Mouse (Mus musculus) hindbrain, embryonic 16.5 days (tissue): ENCODE results near the gene Kpna2. TPM values are rescaled to one million over a fixed set of nuclear protein-coding genes. Genes with fewer than 3 reads are reported as not detected.
A peak's percentile ranks its signal among the peaks of the same experiment; 100 is the strongest.

Source experiments
- ATAC-seq: fragments of 200-750 bp; cut with Nextera tagmentation; 2 replicates; pipeline ENCODE4 v1.8.0; 2017; ENCODE audit warnings: moderate TSS enrichment, moderate library complexity
- H3K27ac ChIP-seq: fragments of 300-500 bp; sonication (generic); 2 replicates; pipeline ENCODE4 v1.5.1; 2014; ENCODE audit warnings: low read depth, mild to moderate bottlenecking, control low read depth, low read length, moderate library complexity
- H3K27me3 ChIP-seq: fragments of 300-500 bp; sonication (generic); replicated peaks from 2 replicates; pipeline ENCODE4 v1.6.1; 2014; ENCODE audit warnings: low read length; ENCODE audit not compliant: control insufficient read depth, insufficient read depth
- H3K36me3 ChIP-seq: fragments of 300-500 bp; sonication (generic); 2 replicates; pipeline ENCODE4 v1.6.1; 2014; ENCODE audit warnings: mild to moderate bottlenecking, low read length, moderate library complexity, mixed read lengths; ENCODE audit not compliant: control insufficient read depth, insufficient read depth
- H3K4me1 ChIP-seq: fragments of 300-500 bp; sonication (generic); 2 replicates; pipeline ENCODE4 v1.6.1; 2014; ENCODE audit warnings: low read depth, low read length; ENCODE audit not compliant: control insufficient read depth, insufficient read depth
- H3K4me2 ChIP-seq: fragments of 300-500 bp; sonication (generic); 2 replicates; pipeline ENCODE4 v1.6.1; 2014; ENCODE audit warnings: mild to moderate bottlenecking, low read length, control low read depth, moderate library complexity
- H3K4me3 ChIP-seq: fragments of 300-500 bp; sonication (generic); 2 replicates; pipeline ENCODE4 v1.5.1; 2014; ENCODE audit warnings: mild to moderate bottlenecking, low read length, control low read depth, moderate library complexity
- H3K9ac ChIP-seq: fragments of 300-500 bp; sonication (generic); 2 replicates; pipeline ENCODE4 v1.6.1; 2014; ENCODE audit warnings: low read depth, mild to moderate bottlenecking, control low read depth, low read length, moderate library complexity
- H3K9me3 ChIP-seq: fragments of 300-500 bp; sonication (generic); 2 replicates; pipeline ENCODE4 v1.6.1; 2014; ENCODE audit warnings: mild to moderate bottlenecking, low read length, moderate library complexity; ENCODE audit not compliant: control insufficient read depth
- WGBS: fragments of 180-500 bp; shearing (Covaris S2); extraction: QIAGEN DNeasy Blood & Tissue Kit; methylation state at CpG from one replicate; pipeline ENCODE4 v1.1.7; 2014; 5-methylcytosine and 5-hydroxymethylcytosine counted together
- polyA plus RNA-seq: library from polyadenylated mRNA; unstranded; fragments of >200 nt; fragmentation: Nextera tagmentation; extraction: Ambion mirVana; gene quantifications from 2 replicates; pipeline ENCODE4 v1.2.1, GENCODE M21; 2015

Gene Kpna2
- 132 and 165 TPM in 2 replicates for polyA plus RNA-seq

- ATAC-seq, result peak; percentile 96
Observed at GRCm38 (mm10) chr11:106999151-106999948, at the start of gene Kpna2. Kpna2 (minus strand) TSS chr11:106999541.

GRCm38 (mm10) chr11:107046766-107047620 lies 47.7 kb upstream of the Kpna2 start:
- Histone ChIP-seq H3K27ac (no peak overlapping the region), H3K4me3 (no peak overlapping the region), H3K36me3 (peaks cover 23% of the 10 kb centered on the region), H3K9ac (no peak overlapping the region), H3K4me1 (no peaks in the 10 kb centered on the region), H3K4me2 (no peak overlapping the region), H3K27me3 (no peaks in the 10 kb centered on the region), H3K9me3 (no peaks in the 10 kb centered on the region)
- 91% methylated on average over 15 of the region's 15 CpGs for WGBS
- no peak for ATAC-seq

More at GRCm38 (mm10) chr11:106999151-106999948, at the start of gene Kpna2:
- Histone ChIP-seq H3K27me3 (no peaks in the 10 kb centered on the region), H3K9ac (peak within 1 kb of the TSS; percentile 74), H3K27ac (peak within 1 kb of the TSS; percentile 85), H3K4me2 (peak within 1 kb of the TSS; percentile 71), H3K9me3 (no peaks in the 10 kb centered on the region), H3K4me1 (no peaks in the 10 kb centered on the region), H3K36me3 (peaks cover 14% of the 10 kb centered on the region), H3K4me3 (peak within 1 kb of the TSS; percentile 69)
- under 1% methylated on average over 60 of the region's 62 CpGs for WGBS

- H3K36me3 ChIP-seq, result peaks cover 28% of the 10 kb centered on the region
- no peak for ATAC-seq
- no peaks in the 10 kb centered on the region for H3K27me3 ChIP-seq
- H3K9me3 ChIP-seq, result no peaks in the 10 kb centered on the region
- no peak overlapping the region for H3K27ac ChIP-seq
- no peak overlapping the region for H3K4me2 ChIP-seq
- no peak overlapping the region for H3K9ac ChIP-seq
- H3K4me3 ChIP-seq, result no peak overlapping the region
- WGBS, result 91% methylated on average over 4 of the region's 4 CpGs
- no peaks in the 10 kb centered on the region for H3K4me1 ChIP-seq
Observed at GRCm38 (mm10) chr11:107045546-107045945, 46.2 kb upstream of the Kpna2 start.

- Histone ChIP-seq H3K36me3 (peaks cover 28% of the 10 kb centered on the region), H3K9ac (no peak overlapping the region), H3K4me3 (no peak overlapping the region), H3K4me2 (no peak overlapping the region), H3K27me3 (no peaks in the 10 kb centered on the region), H3K9me3 (no peaks in the 10 kb centered on the region), H3K27ac (no peak overlapping the region), H3K4me1 (no peaks in the 10 kb centered on the region)
- ATAC-seq, result no peak
- WGBS, result 47% methylated on average over 5 of the region's 5 CpGs
Observed at GRCm38 (mm10) chr11:107044321-107044720, 45.0 kb upstream of the Kpna2 start.

- no peaks in the 10 kb centered on the region for H3K9me3 ChIP-seq
- no peak overlapping the region for H3K9ac ChIP-seq
- no peak overlapping the region for H3K4me2 ChIP-seq
- H3K4me3 ChIP-seq, result no peak overlapping the region
- peaks cover 28% of the 10 kb centered on the region for H3K36me3 ChIP-seq
- H3K27me3 ChIP-seq, result no peaks in the 10 kb centered on the region
- no peak overlapping the region for H3K27ac ChIP-seq
- 92% methylated on average over 11 of the region's 11 CpGs for WGBS
- no peak for ATAC-seq
- H3K4me1 ChIP-seq, result no peaks in the 10 kb centered on the region
Observed at GRCm38 (mm10) chr11:107043361-107043760, 44.0 kb upstream of the Kpna2 start.

- H3K9me3 ChIP-seq, result no peaks in the 10 kb centered on the region
- no peak overlapping the region for H3K9ac ChIP-seq
- no peak overlapping the region for H3K4me3 ChIP-seq
- peaks cover 23% of the 10 kb centered on the region for H3K36me3 ChIP-seq
- H3K27ac ChIP-seq, result no peak overlapping the region
- no peak for ATAC-seq
- 75% methylated on average over 3 of the region's 3 CpGs for WGBS
- no peaks in the 10 kb centered on the region for H3K4me1 ChIP-seq
- H3K4me2 ChIP-seq, result no peak overlapping the region
- no peaks in the 10 kb centered on the region for H3K27me3 ChIP-seq
Observed at GRCm38 (mm10) chr11:107041396-107041795, 42.1 kb upstream of the Kpna2 start.

GRCm38 (mm10) chr11:107039417-107039816 lies 40.1 kb upstream of the Kpna2 start:
- Histone ChIP-seq H3K9me3 (no peaks in the 10 kb centered on the region), H3K4me1 (no peaks in the 10 kb centered on the region), H3K4me2 (no peak overlapping the region), H3K36me3 (peaks cover 18% of the 10 kb centered on the region), H3K4me3 (no peak overlapping the region), H3K27ac (no peak overlapping the region), H3K9ac (no peak overlapping the region), H3K27me3 (no peaks in the 10 kb centered on the region)
- ATAC-seq, result no peak
- WGBS, result 97% methylated on average over 5 of the region's 5 CpGs

- Histone ChIP-seq H3K4me3 (no peak overlapping the region), H3K36me3 (peaks cover 5% of the 10 kb centered on the region), H3K9ac (no peak overlapping the region), H3K27ac (no peak overlapping the region), H3K9me3 (no peaks in the 10 kb centered on the region), H3K4me2 (no peak overlapping the region), H3K4me1 (no peaks in the 10 kb centered on the region; the same call in 1 of the 2 replicates), H3K27me3 (no peaks in the 10 kb centered on the region)
- no peak for ATAC-seq
- 86% methylated on average over 10 of the region's 10 CpGs for WGBS
Observed at GRCm38 (mm10) chr11:107034085-107034810, 34.9 kb upstream of the Kpna2 start.
